Mouse (Mus musculus) liver, postnatal 0 days (tissue): ENCODE results near the gene Odf4. TPM values are rescaled to one million over a fixed set of nuclear protein-coding genes. Genes with fewer than 3 reads are reported as not detected.

Source experiments
- ATAC-seq: fragments of 200-750 bp; cut with Nextera tagmentation; 2 replicates; pipeline ENCODE4 v1.8.0; 2017; ENCODE audit warnings: mild to moderate bottlenecking, moderate library complexity
- DNase-seq: peaks from one replicate; pipeline ENCODE4 v3.0.0-alpha.2; 2016
- H3K27ac ChIP-seq: fragments of 300-500 bp; sonication (generic); 2 replicates; pipeline ENCODE4 v1.5.1; 2014; ENCODE audit warnings: antibody characterized with exemption, moderate library complexity, mild to moderate bottlenecking, low read depth
- H3K27me3 ChIP-seq: fragments of 300-500 bp; sonication (generic); 2 replicates; pipeline ENCODE4 v1.6.1; 2014; ENCODE audit warnings: low read length, control low read depth, mixed read lengths; ENCODE audit not compliant: insufficient read depth
- H3K36me3 ChIP-seq: fragments of 300-500 bp; sonication (generic); replicated peaks from 2 replicates; pipeline ENCODE4 v1.6.1; 2014; ENCODE audit warnings: mild to moderate bottlenecking, control low read depth, low read length, moderate library complexity, mixed read lengths; ENCODE audit not compliant: insufficient read depth
- H3K4me1 ChIP-seq: fragments of 300-500 bp; sonication (generic); 2 replicates; pipeline ENCODE4 v1.6.1; 2014; ENCODE audit warnings: antibody characterized with exemption, mild to moderate bottlenecking, control low read depth; ENCODE audit not compliant: insufficient read depth
- H3K4me2 ChIP-seq: fragments of 300-500 bp; sonication (generic); 2 replicates; pipeline ENCODE4 v1.6.1; 2014; ENCODE audit warnings: low read depth, mild to moderate bottlenecking, low read length, moderate library complexity, mixed read lengths
- H3K4me3 ChIP-seq: fragments of 300-500 bp; sonication (generic); 2 replicates; pipeline ENCODE4 v1.5.1; 2014; ENCODE audit warnings: low read depth, low read length
- H3K9ac ChIP-seq: fragments of 300-500 bp; sonication (generic); replicated peaks from 2 replicates; pipeline ENCODE4 v1.6.1; 2014; ENCODE audit warnings: mild to moderate bottlenecking, moderate library complexity
- H3K9me3 ChIP-seq: fragments of 300-500 bp; sonication (generic); 2 replicates; pipeline ENCODE4 v1.6.1; 2016; ENCODE audit warnings: mild to moderate bottlenecking, control low read depth, low read length, mixed read lengths
- CTCF ChIP-seq: sonication (generic); IDR thresholded peaks from 2 replicates; pipeline ENCODE4 v1.5.1; 2016; ENCODE audit warnings: antibody characterized with exemption, low read depth
- EP300 ChIP-seq: IDR thresholded peaks from 2 replicates; pipeline ENCODE4 v1.6.1; 2016; ENCODE audit warnings: antibody characterized with exemption, low read depth, mild to moderate bottlenecking
- WGBS: fragments of 180-500 bp; shearing (Covaris S2); extraction: QIAGEN DNeasy Blood & Tissue Kit; methylation state at CpG from one replicate; pipeline ENCODE4 v1.1.7; 2014; ENCODE audit not compliant: insufficient replicate concordance; 5-methylcytosine and 5-hydroxymethylcytosine counted together
- polyA plus RNA-seq: library from polyadenylated mRNA; unstranded; fragments of >200 nt; fragmentation: Nextera tagmentation; extraction: Ambion mirVana; gene quantifications from 2 replicates; pipeline ENCODE4 v1.2.1, GENCODE M21; 2015

Gene Odf4
- polyA plus RNA-seq, 1 experiment from 2014 or later = not detected

- H3K4me3 ChIP-seq = peak overlapping the region; percentile 32
- H3K27me3 ChIP-seq = peaks cover 35% of the 10 kb centered on the region
- H3K9me3 ChIP-seq = no peaks in the 10 kb centered on the region
- no peak overlapping the region for H3K27ac ChIP-seq
- 0 out of 2 replicates have a peak overlapping the region, but pooled peaks have one; percentile 16 for H3K9ac ChIP-seq
- ATAC-seq (no peak), DNase-seq (no peak)
- TF ChIP-seq EP300 (no peak), CTCF (no peak)
- WGBS = 3% methylated on average over 17 of the region's 17 CpGs
- H3K4me2 ChIP-seq = peak overlapping the region; percentile 59
- peaks cover 8% of the 10 kb centered on the region for H3K4me1 ChIP-seq
- H3K36me3 ChIP-seq = no peaks in the 10 kb centered on the region
Observed at GRCm38 (mm10) chr11:68954408-68954807, 27.5 kb upstream of the Odf4 start.

GRCm38 (mm10) chr11:68953903-68954302 lies 27.0 kb upstream of the Odf4 start:
- no peak for ATAC-seq
- Histone ChIP-seq H3K27ac (no peak overlapping the region), H3K9me3 (no peaks in the 10 kb centered on the region), H3K4me3 (peak overlapping the region; percentile 32; the same call in 1 of the 2 replicates), H3K9ac (no peak overlapping the region), H3K27me3 (peaks cover 35% of the 10 kb centered on the region), H3K36me3 (no peaks in the 10 kb centered on the region), H3K4me1 (peaks cover 8% of the 10 kb centered on the region), H3K4me2 (peak overlapping the region; percentile 59)
- TF ChIP-seq EP300 = no peak
- no peak for TF ChIP-seq CTCF
- 30% methylated on average over 13 of the region's 13 CpGs for WGBS
- DNase-seq = no peak

- H3K9ac ChIP-seq = no peak overlapping the region
Observed at GRCm38 (mm10) chr11:68947542-68947993, 20.7 kb upstream of the Odf4 start.

GRCm38 (mm10) chr11:68946806-68947440 lies 20.0 kb upstream of the Odf4 start:
- H3K36me3 ChIP-seq = no peaks in the 10 kb centered on the region
- DNase-seq (no peak), ATAC-seq (no peak)
- TF ChIP-seq CTCF (no peak), EP300 (no peak)
- peaks cover 5% of the 10 kb centered on the region for H3K27me3 ChIP-seq
- H3K4me2 ChIP-seq = no peak overlapping the region
- no peak overlapping the region for H3K4me3 ChIP-seq
- H3K27ac ChIP-seq = no peak overlapping the region
- no peaks in the 10 kb centered on the region for H3K9me3 ChIP-seq
- 46% methylated on average over 16 of the region's 16 CpGs for WGBS
- H3K9ac ChIP-seq = no peak overlapping the region
- H3K4me1 ChIP-seq = no peaks in the 10 kb centered on the region

More at GRCm38 (mm10) chr11:68947542-68947993, 20.7 kb upstream of the Odf4 start:
- TF ChIP-seq EP300 = no peak
- TF ChIP-seq CTCF = no peak
- ATAC-seq (no peak), DNase-seq (no peak)
- Histone ChIP-seq H3K4me2 (no peak overlapping the region), H3K9me3 (no peaks in the 10 kb centered on the region), H3K36me3 (no peaks in the 10 kb centered on the region), H3K27ac (no peak overlapping the region), H3K4me1 (no peaks in the 10 kb centered on the region), H3K4me3 (no peak overlapping the region), H3K27me3 (peaks cover 5% of the 10 kb centered on the region)
- WGBS = 39% methylated on average over 12 of the region's 12 CpGs

GRCm38 (mm10) chr11:68946001-68946400 lies 19.1 kb upstream of the Odf4 start:
- H3K4me2 ChIP-seq = no peak overlapping the region
- H3K27ac ChIP-seq = no peak overlapping the region
- no peaks in the 10 kb centered on the region for H3K9me3 ChIP-seq
- H3K27me3 ChIP-seq = peaks cover 5% of the 10 kb centered on the region
- DNase-seq (no peak), ATAC-seq (no peak)
- no peaks in the 10 kb centered on the region for H3K4me1 ChIP-seq
- H3K9ac ChIP-seq = no peak overlapping the region
- no peaks in the 10 kb centered on the region for H3K36me3 ChIP-seq
- WGBS = 83% methylated on average over 4 of the region's 4 CpGs
- H3K4me3 ChIP-seq = no peak overlapping the region
- TF ChIP-seq CTCF (no peak), EP300 (no peak)

GRCm38 (mm10) chr11:68945245-68945644 lies 18.4 kb upstream of the Odf4 start:
- no peak overlapping the region for H3K9ac ChIP-seq

More at GRCm38 (mm10) chr11:68945245-68945644, 18.4 kb upstream of the Odf4 start:
- DNase-seq = no peak
- Histone ChIP-seq H3K9me3 (no peaks in the 10 kb centered on the region), H3K4me2 (no peak overlapping the region), H3K4me1 (no peaks in the 10 kb centered on the region), H3K27ac (no peak overlapping the region), H3K4me3 (no peak overlapping the region), H3K36me3 (no peaks in the 10 kb centered on the region), H3K27me3 (peaks cover 5% of the 10 kb centered on the region)
- WGBS = 59% methylated on average over 2 of the region's 2 CpGs
- no peak for ATAC-seq
- TF ChIP-seq EP300 = no peak
- TF ChIP-seq CTCF = no peak
